Mouse (Mus musculus) E14TG2a.4 (cell line): ENCODE measurements at regions not wholly inside any gene's neighbourhood (a gene's known extent, or its start where the extent isn't known, plus 50 kb on each side); places are given as distances from the start of the nearest gene placed in this dataset.

Experiments used
- H3K27me3 ChIP-seq: 2 replicates; pipeline ENCODE4 v1.6.1; 2014; ENCODE audit warnings: low read length, control low read depth; ENCODE audit not compliant: insufficient read depth
- H3K36me3 ChIP-seq: 2 replicates; pipeline ENCODE4 v1.6.1; 2014; ENCODE audit warnings: low read length, control low read depth; ENCODE audit not compliant: insufficient read depth
- H3K4me1 ChIP-seq: replicated peaks from 2 replicates; pipeline ENCODE4 v1.6.1; 2014; ENCODE audit warnings: low read depth, low read length, control low read depth
- H3K4me3 ChIP-seq: replicated peaks from 2 replicates; pipeline ENCODE4 v1.5.1; 2014; ENCODE audit warnings: mild to moderate bottlenecking, low read length
- H3K9me3 ChIP-seq: 2 replicates; pipeline ENCODE4 v1.6.1; 2014; ENCODE audit warnings: low read length, control low read depth
- CTCF ChIP-seq: conservative IDR thresholded peaks from 2 replicates; pipeline ENCODE4 v1.5.1; 2014; ENCODE audit warnings: low read length
- NANOG ChIP-seq: IDR thresholded peaks from 2 replicates; pipeline ENCODE4 v1.6.1; 2014; ENCODE audit warnings: borderline replicate concordance, low read length, mixed read lengths
- POU5F1 ChIP-seq: IDR thresholded peaks from 2 replicates; pipeline ENCODE4 v1.6.1; 2014; ENCODE audit warnings: low read length, borderline replicate concordance

DNA sequence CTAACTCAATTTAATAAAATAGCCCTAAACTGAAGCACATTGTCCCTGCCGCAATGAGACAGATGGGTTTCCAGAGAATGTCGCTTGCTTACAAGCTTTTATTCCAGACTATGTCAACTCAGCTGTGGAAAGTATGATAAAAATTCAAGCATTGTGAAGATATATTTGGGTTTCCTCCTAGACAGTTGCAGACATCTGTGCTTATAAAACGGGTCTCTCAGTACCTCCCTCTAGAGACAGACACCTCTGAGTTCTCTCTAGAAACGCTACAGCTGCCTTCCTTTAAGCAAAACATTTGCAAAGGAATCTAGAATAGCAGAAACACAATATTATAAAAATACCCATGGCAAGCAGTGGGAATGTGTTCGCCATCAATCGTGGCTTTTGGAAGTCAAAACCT is 137.3 kb downstream of the Cox18 start:
- H3K9me3 ChIP-seq = no peaks in the 10 kb centered on the region
- no peak overlapping the region for H3K4me3 ChIP-seq
- no peaks in the 10 kb centered on the region for H3K36me3 ChIP-seq
- TF ChIP-seq NANOG (no peak), CTCF (no peak), POU5F1 (no peak)
- no peaks in the 10 kb centered on the region for H3K27me3 ChIP-seq
- no peaks in the 10 kb centered on the region for H3K4me1 ChIP-seq

GRCm38 (mm10) chr5:90077025-90077536 is 146.7 kb downstream of the Cox18 start:
- H3K9me3 ChIP-seq = no peaks in the 10 kb centered on the region
- TF ChIP-seq NANOG = no peak
- TF ChIP-seq CTCF = no peak
- no peak for TF ChIP-seq POU5F1
- no peaks in the 10 kb centered on the region for H3K27me3 ChIP-seq
- H3K4me1 ChIP-seq = no peaks in the 10 kb centered on the region
- H3K36me3 ChIP-seq = no peaks in the 10 kb centered on the region
- H3K4me3 ChIP-seq = no peak overlapping the region

DNA sequence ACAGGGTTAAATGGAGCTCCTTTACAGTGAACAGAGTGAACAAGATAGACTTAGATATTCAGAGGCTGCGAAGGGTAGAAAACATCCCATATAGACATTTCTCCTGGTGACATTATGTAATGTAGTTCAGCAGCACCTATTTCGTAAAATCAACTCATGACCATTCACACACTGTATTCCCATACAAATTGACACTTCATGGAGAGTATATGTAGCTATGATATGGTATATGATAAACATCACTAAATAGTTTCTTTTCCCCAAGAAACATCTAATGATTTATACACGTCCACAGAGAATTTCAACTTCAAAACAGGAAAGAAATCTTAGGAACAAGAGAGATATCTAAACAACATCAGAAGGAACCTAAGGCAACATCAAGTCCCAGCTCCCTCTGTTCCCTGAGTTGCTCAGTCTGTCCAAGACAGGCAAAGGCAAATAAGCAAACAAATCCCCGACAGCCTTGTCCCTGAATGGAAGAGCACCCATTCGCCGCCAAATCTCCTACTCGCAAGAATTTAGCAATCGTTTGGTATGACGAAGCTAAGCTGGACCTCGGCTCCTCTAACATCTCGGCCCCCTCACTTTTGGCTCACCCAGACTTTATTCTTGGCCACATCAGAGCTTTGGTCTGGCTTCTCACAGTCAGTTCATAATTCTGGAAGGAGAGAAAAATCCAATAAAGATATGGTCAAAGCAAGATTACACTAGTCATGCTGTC is 148.0 kb downstream of the Cox18 start:
- no peak for TF ChIP-seq CTCF
- Histone ChIP-seq H3K4me3 (no peak overlapping the region), H3K36me3 (no peaks in the 10 kb centered on the region), H3K27me3 (no peaks in the 10 kb centered on the region), H3K9me3 (no peaks in the 10 kb centered on the region), H3K4me1 (no peaks in the 10 kb centered on the region)

DNA sequence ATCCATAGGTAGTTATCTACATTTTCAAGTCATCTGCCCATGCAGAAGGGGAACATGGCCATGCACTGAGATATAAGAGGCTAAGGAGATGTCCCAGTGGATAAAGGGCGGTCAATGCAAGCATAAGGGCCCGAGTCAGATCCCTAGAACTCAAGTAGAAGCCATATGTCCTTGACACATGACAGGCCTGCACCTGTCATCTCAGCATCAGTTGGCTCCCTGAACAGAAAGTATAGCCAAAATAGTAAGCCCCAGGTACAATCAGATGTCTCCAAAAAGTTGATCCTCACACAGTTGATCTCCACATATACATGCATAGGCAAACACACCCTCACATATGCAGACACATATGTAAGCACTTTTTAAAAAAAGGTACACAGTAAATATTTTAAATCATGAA is 152.0 kb downstream of the Cox18 start:
- no peaks in the 10 kb centered on the region for H3K36me3 ChIP-seq
- no peaks in the 10 kb centered on the region for H3K9me3 ChIP-seq
- no peaks in the 10 kb centered on the region for H3K27me3 ChIP-seq
- no peak for TF ChIP-seq POU5F1
- TF ChIP-seq NANOG = no peak
- no peaks in the 10 kb centered on the region for H3K4me1 ChIP-seq
- no peak overlapping the region for H3K4me3 ChIP-seq

- Histone ChIP-seq H3K27me3 (no peaks in the 10 kb centered on the region), H3K4me3 (no peak overlapping the region), H3K4me1 (no peaks in the 10 kb centered on the region), H3K36me3 (no peaks in the 10 kb centered on the region), H3K9me3 (no peaks in the 10 kb centered on the region)
- no peak for TF ChIP-seq CTCF
- TF ChIP-seq NANOG = no peak
- TF ChIP-seq POU5F1 = no peak
Measured at GRCm38 (mm10) chr5:90068601-90069000, 155.2 kb downstream of the Cox18 start.

DNA sequence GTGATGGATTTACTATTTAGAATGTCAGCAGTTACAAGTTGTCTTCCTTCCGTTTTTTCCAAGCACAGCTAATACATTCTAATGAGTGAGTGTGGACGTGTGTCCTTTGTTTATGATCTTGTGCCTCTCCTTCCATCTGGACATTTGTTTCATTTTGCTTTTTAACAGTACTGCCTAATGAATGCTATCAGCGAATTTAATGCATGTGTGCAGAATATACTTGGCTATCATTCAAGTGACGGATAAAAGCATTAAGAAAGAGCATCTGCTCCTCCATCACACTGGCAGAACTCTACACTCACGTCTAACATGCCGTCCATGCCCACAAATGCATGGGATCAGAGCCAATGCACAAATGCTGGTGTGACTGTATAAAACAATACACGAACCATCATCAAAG is 156.0 kb downstream of the Cox18 start:
- Histone ChIP-seq H3K36me3 (no peaks in the 10 kb centered on the region), H3K9me3 (no peaks in the 10 kb centered on the region), H3K27me3 (no peaks in the 10 kb centered on the region), H3K4me1 (no peaks in the 10 kb centered on the region), H3K4me3 (no peak overlapping the region)
- TF ChIP-seq NANOG (no peak), POU5F1 (no peak), CTCF (no peak)

DNA sequence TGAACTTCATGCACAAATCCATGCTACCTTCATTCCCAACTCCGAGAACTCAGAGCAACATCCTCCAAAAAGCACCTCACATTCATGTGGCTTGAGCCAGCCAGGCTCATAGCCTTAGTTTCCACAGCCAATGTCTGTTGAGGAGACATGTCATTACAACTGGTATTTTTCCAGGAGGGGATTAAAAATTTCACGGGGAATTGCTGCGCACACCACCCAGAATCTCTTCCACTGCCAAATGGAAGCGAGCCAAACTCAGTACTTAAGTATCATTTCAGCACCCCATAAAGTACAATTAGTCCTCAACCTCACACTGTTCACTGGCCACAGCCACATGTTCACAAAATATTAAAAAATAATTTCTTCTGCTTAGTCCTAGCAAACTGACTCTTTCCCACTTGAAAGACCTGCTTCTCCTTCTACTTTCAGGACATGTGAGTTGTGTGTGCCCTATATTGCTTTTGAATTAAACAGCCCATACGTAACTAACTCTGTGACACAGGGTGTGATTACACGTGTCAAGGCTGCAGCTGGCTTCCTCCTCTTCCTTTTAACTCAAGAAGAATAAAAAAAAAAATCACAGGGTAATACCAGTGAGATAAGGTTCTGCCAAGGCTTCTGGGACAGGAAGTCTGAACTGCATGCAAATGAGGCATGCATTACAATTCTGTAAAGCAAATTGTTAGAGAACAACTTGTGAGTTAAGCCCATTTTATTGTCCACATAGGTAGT is 157.8 kb downstream of the Cox18 start:
- TF ChIP-seq NANOG (no peak), POU5F1 (no peak), CTCF (no peak)
- H3K4me1 ChIP-seq = no peaks in the 10 kb centered on the region
- H3K4me3 ChIP-seq = no peak overlapping the region
- H3K36me3 ChIP-seq = no peaks in the 10 kb centered on the region
- no peaks in the 10 kb centered on the region for H3K9me3 ChIP-seq
- no peaks in the 10 kb centered on the region for H3K27me3 ChIP-seq

DNA sequence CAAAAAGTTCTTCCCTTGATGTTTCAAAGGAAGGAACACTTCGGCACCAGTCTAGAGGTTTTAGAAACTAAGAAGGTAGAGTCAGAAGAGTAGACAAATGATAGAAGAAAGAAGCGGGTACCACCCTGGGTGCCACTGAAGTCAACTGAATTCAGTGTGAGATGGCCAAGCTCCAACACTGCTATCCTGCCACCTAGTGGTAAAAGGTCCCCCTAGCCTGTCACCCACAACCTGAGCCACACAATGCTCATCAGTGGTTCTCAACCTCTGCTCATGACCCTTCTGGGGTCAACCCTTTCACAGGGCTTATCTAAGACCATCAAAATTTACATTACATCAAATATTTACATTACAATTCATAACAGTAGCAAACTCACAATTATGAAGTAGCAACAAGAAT is 168.1 kb downstream of the Cox18 start:
- Histone ChIP-seq H3K4me3 (no peak overlapping the region), H3K27me3 (no peaks in the 10 kb centered on the region), H3K36me3 (no peaks in the 10 kb centered on the region), H3K9me3 (no peaks in the 10 kb centered on the region), H3K4me1 (no peaks in the 10 kb centered on the region)
- TF ChIP-seq CTCF (peak; percentile 39), POU5F1 (no peak)

- Histone ChIP-seq H3K9me3 (no peaks in the 10 kb centered on the region), H3K4me1 (no peaks in the 10 kb centered on the region), H3K27me3 (no peaks in the 10 kb centered on the region), H3K36me3 (no peaks in the 10 kb centered on the region), H3K4me3 (no peak overlapping the region)
- no peak for TF ChIP-seq CTCF
- no peak for TF ChIP-seq NANOG
- TF ChIP-seq POU5F1 = no peak
Measured at GRCm38 (mm10) chr5:90052516-90052915, 169.4 kb upstream of the Adamts3 start.
